Mouse (Mus musculus) T-helper 17 cell (primary cell): ENCODE measurements around the gene Ttc8.

Experiments
- in situ Hi-C, 2 experiments: fragments of 300-600 bp; cut with MboI, MseI; formaldehyde crosslinking; loops; 1 replicate in 1 of 2; 2 replicates in 1 of 2; pipeline ENCODE4 v1.15.1; 2025; ENCODE audit warnings: high pct_unique_total_duplicates in 2 of 2

The Ttc8 gene

GRCm38 (mm10) chr12:98973461-98973860, 53.1 kb downstream of the Ttc8 start:
- in situ Hi-C loops, result no loop called here

DNA sequence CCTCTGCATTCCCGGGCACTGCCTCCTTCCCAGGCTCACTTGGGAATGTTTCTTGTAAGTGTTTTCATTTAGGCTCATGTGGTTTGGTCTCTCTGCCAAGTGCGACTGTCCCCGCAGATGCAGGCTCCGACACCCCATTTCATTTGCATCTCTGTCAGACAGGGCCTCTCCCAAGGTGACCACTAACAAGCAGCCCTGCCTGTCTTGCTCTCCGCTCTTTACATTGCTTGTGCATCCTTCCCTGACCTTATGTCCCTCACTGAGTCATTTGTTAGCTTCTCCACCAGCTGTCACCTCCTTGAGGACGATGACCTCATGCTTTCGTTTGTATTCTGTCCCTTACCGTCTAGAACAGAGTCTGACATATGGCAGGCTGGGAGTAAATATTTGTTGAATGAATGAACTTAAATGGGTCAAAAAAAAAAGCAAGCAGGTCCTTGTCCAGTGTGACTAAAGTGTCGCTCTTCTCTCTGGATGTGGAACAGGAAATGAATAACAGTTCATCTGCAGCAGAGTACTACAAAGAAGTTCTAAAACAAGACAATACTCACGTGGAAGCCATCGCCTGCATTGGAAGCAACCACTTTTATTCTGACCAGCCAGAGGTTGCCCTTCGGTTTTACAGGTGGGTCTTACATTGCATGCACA, 53.9 kb downstream of the Ttc8 start:
- in situ Hi-C loops, result no loop called here

DNA sequence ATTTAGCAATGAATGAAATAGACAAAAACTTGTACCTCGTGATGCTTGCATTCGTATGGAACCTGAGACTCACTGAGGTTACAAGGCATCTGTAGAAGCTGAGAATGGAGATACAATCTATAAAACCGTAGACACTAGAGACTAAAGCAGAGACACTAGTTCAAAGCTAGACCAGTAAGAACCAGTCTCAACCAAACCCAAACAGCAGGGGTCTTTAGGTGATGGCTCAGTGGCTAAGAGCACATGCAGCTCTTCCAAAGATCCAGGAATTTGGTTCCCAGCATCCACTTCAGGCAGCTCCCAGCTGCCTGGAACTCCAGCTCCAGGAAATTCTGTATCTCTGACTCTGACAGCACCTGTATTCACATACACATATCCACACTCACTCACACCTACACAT, 60.7 kb downstream of the Ttc8 start:
- in situ Hi-C loops, result no loop called here

DNA sequence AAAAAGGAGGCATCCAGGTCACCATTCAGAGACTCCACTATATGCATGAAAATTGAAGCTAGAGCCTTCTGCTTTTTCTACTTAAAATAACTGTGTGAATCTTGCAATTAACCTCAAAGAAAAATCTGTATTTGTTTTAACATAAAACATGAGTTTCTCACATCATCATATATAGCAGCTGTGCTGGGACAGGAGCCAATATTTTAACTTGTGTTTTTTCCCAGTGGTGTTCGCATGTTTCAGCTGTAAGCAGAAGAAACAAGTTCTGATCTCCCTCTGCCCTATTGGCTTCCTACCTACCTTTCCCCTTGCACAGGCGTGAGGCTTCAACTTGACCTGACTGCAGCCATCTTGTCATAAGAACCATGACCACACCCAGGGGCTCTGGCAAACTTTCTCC, 64.4 kb downstream of the Ttc8 start:
- in situ Hi-C loops, result no loop called here

GRCm38 (mm10) chr12:98991076-98991829, 70.9 kb downstream of the Ttc8 start:
- in situ Hi-C loops, result loop anchor here in 1 of 2 experiments (10.0 kb wide), 1 partner anchor 726 kb away; the partner anchor contains the start of gene Gpr65

- in situ Hi-C loops, result loop anchor here in 1 of 2 experiments (10.0 kb wide), 1 partner anchor 727 kb away; the partner anchor contains the start of gene Gpr65
Measured at GRCm38 (mm10) chr12:98991830-98992216, 71.4 kb downstream of the Ttc8 start.

GRCm38 (mm10) chr12:98993736-98994135, 73.4 kb downstream of the Ttc8 start:
- in situ Hi-C loops, result loop anchor here in 1 of 2 experiments (10.0 kb wide), 1 partner anchor 729 kb away; the partner anchor contains the start of gene Gpr65

GRCm38 (mm10) chr12:98994366-98994765, 74.0 kb downstream of the Ttc8 start:
- in situ Hi-C loops, result loop anchor here in 1 of 2 experiments (10.0 kb wide), 1 partner anchor 730 kb away; the partner anchor contains the start of gene Gpr65

DNA sequence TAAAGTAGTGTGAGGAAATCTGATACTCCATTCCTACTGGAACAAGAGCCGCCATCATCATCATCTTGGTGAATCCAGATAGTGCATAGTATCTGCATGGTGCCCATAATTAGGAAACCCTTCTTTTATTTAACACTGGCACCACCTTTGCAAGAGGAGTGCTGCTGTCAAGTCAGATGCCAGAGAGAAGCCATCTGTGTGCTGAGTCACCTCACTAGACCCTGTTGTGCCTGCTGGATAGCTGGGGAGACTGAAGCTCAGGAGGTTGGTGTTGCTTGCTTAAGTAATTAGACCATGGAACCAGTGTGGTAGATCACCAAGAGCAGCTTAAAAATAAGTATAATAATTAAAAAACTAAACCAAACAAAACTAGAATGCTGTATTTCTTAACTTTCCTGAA, 75.5 kb downstream of the Ttc8 start:
- in situ Hi-C loops, result loop anchor here in 1 of 2 experiments (10.0 kb wide), 1 partner anchor 731 kb away; the partner anchor contains the start of gene Gpr65

GRCm38 (mm10) chr12:98996581-98996988, 76.2 kb downstream of the Ttc8 start:
- in situ Hi-C loops, result loop anchor here in 1 of 2 experiments (10.0 kb wide), 1 partner anchor 732 kb away; the partner anchor contains the start of gene Gpr65

DNA sequence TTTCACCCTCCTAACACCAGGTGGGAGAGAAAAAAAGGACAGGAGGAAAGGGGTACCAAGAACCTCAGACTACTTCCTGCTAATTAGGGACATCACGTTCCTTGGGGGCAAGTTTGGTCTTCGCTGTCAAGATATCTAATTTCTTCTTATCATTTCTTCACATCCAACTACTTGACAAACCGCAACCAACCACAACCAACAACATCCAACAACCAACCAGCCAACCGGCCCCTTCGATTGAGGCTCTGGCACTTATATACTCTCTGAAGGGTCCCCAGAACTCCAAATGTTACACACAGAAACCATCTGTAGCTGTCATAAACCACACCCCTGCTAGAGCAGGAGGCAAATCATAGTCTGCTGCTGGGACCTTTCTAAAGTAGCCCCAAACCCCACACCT, 76.7 kb downstream of the Ttc8 start:
- in situ Hi-C loops, result loop anchor here in 1 of 2 experiments (10.0 kb wide), 1 partner anchor 732 kb away; the partner anchor contains the start of gene Gpr65

- in situ Hi-C loops, result loop anchor here in 1 of 2 experiments (10.0 kb wide), 1 partner anchor 734 kb away; the partner anchor contains the start of gene Gpr65
Measured at GRCm38 (mm10) chr12:98998662-98999428, 78.5 kb downstream of the Ttc8 start.

GRCm38 (mm10) chr12:99000310-99000709, 79.9 kb downstream of the Ttc8 start:
- in situ Hi-C loops, result no loop called here

DNA sequence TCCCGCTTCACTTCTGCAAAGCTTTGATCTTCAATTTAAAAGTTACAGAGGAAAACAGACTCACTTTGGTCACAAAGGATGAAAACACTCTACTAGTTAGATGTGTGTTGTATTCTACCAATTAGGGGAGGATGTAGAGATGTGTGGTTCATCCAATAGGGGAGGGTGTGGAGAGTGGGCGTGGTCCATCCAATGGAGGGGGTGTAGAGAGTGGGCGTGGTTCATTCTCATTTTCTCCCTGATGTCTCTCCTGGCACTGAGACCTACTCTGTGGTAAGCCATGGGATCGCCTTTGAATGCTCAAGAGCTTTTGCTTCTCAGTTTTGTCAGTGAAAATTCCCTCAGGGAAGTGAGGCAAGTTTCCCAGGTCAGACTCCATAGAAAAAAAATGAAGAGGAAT, 82.7 kb downstream of the Ttc8 start:
- in situ Hi-C loops, result no loop called here

DNA sequence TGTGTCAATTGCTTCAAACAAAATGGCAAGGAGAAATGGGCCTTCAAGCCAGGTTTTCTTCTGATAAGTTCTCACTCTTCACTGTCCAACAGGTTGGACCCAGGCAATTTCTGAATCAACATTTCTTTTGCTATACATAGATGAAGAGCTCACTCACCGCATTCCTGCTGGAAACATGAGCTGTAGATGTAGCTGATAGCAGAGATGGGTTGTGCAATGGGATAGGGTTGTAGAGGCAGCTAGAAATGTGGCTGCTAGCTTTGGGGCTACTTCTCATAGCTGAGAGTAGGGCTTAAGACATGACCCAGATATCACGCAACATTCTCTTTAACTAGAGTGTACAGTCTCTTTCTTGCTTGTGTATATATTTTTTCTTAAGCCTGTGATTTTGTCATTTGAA, 84.4 kb downstream of the Ttc8 start:
- in situ Hi-C loops, result no loop called here

GRCm38 (mm10) chr12:99008786-99009185, 88.4 kb downstream of the Ttc8 start:
- in situ Hi-C loops, result no loop called here

DNA sequence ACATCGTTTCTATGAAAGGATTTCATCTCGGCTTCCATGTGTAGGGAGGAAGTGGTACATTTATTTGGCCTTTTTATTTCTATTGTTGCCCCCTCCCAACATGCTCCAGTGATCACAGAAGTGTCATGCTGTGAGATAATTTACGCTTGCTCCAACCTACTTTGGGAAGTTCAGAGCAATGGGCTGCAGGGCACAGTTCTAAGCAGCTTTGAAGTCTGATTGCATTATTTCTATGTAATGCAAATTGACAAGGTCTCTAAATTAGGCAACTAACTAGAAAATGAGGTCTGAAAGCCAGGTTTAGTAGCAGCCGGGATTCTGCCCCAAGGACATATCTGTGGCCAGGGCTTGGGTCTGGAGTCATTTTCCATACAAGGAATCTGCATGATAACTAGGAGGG, 89.1 kb downstream of the Ttc8 start:
- in situ Hi-C loops, result no loop called here

DNA sequence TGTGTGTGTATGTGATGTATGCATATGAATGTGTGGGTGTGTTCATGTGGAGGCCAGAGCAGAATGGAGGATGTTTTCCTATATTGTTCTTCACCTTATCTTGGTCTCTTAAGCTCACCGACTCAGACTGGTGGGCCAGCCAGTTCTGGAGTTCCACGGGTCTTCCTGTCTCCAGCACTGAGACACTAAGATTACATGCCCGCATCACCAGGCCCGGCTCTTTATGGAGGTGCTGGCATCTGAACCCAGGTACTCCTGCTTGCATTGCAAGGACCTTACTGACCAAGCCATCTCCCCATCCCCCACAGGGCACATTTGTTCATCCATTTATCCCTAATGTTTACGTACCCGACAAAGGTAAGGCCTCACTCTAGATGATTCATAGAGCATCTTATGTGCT, 89.7 kb downstream of the Ttc8 start:
- in situ Hi-C loops, result no loop called here

GRCm38 (mm10) chr12:99011161-99011861, 90.9 kb downstream of the Ttc8 start:
- in situ Hi-C loops, result no loop called here

DNA sequence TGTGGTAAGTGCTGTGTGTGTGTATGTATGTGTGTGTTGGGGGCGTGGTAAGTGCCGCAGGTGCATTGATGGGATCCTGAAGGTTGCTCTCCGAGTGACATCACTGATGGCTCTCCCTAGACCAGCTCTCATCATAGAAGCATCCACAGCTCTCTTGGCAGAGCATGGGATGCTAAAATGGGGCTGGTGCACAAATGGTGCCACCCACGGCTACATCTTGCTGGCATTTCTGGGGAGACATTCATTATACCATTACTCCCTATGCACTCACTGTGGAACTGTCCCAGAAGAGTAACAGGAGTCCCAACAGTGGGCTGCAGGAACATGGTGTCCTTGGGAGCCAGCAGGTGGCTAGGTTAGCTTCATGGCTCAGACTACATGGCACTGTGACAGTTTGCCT, 95.5 kb downstream of the Ttc8 start:
- in situ Hi-C loops, result no loop called here

DNA sequence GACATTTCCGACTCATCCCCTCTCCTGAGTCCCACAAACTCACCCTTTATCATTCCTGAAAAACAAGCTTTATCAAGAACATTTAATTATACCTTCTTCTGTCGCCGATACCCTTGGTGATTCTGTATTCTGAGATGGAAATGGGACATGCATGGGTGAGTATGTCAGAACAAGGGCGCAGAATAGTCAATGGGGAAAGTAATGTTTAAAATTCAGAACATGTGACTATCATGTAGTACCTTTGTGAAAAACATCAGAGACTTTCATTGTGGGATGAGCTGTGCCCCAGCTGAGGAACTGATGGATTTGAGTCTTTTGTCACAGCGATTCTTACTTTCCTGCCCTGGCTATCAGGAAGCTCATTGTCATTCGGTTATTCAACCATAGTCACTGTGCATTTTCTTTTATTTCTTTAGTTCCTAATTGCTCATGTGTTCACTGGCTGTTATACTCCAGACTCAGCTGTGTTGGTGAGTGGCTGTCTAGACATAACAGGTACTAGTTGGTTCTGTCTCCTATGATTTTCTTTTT, 104.1 kb downstream of the Ttc8 start:
- in situ Hi-C loops, result no loop called here
